Mouse (Mus musculus) c-Kit-positive CD71-positive TER-119-positive erythroid progenitor cells, embryonic 14.5 days (primary cell): Measurements from ENCODE around the gene Lmo3.

Experiments
- DNase-seq: peaks from one replicate; pipeline ENCODE4 v3.0.0-alpha.2; 2013; ENCODE audit warnings: low spot score

Lmo3 gene

DNA sequence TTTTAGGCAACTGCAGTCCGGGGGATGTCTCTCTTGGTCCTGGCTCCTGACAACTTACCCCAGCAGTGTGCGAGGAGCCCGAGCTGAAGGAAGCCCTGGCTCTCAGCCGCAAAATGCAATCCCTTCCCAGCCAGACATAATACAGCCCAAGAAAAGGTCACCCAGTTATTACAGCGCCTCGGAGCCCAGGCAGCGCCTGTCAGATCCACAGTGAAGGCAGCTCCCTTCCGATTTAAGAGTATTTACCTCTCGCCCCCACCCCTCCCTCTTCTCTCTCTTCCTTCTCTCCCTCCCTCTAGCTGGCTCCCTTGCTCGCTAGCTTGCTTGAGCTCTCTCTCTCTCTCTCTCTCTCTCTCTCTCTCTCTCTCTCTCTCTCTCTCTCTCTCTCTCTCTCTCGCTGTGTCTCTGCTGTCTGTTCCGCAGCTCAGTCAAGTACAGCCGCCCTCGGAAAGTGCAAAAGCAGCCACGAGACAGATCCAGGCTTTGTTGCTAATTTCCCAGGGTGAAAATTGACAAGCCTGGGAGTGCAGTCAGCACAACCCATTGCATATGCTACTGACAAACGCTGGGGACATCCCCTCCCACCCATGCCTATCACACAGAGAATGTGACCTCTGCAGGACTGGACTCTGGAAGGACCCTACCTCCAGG, 159.0 kb downstream of the Lmo3 start:
- DNase-seq: no peak

- no peak for DNase-seq
Measured at GRCm38 (mm10) chr6:138421931-138422531, 159.7 kb downstream of the Lmo3 start.

DNA sequence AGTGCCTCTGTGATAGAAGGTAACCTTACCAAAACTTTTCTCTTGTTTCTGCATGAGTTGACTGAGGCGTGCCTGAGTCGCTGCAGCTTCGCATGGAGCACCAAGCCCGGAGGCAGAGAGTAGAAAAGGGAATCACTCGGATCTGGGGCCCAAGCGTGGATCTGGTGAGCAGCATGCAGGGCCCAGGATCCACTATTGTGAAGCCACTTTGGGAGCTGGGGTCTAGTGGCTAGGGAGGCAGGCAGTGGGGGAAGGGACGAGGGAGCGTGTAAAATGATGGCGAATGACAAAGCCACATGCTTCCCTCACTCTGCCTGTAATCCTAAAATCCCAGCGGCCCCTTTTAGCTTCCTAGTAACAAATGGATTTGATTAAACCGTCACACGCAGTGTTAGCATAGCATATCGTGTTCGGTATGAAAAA, 160.6 kb downstream of the Lmo3 start:
- DNase-seq: no peak

DNA sequence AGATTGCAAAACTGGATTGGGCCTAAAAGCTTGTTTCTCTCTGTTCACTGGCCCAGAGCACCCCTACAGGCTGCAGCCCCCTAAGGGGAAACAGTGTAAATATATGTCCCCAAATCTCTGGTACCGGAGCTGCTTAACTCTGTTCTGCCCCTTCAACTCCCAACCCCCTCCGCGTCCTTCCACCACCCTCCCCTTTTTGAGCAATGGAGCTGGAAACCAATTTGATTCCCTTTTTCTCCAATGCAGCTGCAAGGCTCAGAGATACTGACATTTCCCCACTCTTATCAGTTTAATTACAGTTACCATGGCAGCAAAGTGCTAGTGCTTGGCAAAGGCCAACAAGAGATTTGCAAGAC, 161.3 kb downstream of the Lmo3 start:
- DNase-seq: no peak

- DNase-seq: no peak
Measured at GRCm38 (mm10) chr6:138419871-138420535, 161.8 kb downstream of the Lmo3 start.

DNA sequence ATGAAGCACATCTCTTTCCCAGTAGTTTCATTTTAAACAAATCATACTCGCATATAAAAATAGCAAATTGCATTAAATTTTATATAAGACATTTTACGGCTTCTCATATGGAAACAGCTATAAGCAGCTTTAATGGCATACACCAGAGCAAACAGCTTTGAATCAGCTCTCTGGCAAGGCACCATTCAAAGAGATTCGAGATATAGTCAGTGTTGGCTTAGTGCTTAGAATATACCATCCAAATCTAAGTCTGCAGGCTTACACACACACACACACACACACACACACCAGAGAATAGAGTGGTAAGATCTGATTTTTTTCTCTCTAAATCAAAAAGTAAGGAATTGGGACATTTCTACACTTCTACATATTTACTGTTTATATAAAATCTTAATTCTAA, 169.7 kb downstream of the Lmo3 start:
- DNase-seq: no peak

DNA sequence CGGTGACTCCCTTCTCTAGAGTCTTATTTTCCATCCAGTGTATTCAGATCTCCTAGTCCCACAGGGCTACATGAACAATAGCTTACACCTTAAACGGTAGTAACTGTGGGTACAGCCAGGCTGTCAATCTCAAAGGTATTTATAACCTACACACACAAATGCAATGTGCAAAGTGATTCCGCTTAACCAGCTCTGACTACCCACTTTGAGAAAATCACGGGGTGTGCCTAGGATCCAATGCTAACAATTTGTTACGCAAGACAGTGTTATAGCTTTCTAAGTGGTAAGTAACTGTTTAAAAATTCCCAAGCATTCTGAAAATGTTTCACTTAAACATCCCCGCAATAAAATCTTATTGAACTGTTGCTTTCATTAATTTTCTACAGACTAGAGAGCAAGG, 179.7 kb downstream of the Lmo3 start:
- no peak for DNase-seq

DNA sequence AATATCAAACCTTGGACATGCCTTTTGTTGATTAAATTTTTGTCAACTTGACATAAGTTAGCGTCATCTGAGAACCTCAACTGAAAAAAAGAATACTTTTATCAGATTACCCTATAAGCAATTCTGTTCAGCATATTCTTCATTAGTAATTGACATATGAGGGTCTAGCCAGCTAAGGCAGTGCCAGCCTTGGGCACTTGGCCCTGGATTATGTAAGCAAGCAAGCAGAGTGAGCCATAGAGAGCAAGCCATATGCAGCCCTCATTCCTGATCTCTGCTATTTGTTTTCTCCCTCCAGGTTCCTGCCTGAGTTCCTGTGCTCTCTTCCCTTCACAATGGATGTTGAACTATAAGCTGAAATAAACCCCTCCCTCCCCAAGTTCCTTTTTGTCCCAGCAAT, 182.9 kb downstream of the Lmo3 start:
- DNase-seq: no peak

DNA sequence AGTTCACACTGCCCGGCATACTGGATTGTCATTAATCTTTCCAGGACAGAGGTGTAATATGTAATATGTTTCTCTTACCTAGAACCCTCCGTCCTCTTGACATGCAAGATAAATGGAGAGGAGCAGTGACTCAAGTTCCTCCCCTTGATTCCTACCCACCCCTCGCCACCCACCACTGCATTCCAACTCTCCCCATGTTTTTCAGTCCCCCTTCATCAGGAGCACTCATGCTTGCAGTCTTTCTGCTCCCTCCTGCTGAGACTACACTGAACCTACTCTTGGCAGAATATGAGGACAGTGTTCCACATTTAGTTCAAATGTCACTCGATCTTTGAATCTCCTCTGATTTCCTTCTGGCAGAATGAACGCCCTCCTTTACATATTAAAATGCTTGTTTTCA, 190.7 kb downstream of the Lmo3 start:
- no peak for DNase-seq

- DNase-seq: no peak
Measured at GRCm38 (mm10) chr6:138388168-138388936, 193.4 kb downstream of the Lmo3 start.

DNA sequence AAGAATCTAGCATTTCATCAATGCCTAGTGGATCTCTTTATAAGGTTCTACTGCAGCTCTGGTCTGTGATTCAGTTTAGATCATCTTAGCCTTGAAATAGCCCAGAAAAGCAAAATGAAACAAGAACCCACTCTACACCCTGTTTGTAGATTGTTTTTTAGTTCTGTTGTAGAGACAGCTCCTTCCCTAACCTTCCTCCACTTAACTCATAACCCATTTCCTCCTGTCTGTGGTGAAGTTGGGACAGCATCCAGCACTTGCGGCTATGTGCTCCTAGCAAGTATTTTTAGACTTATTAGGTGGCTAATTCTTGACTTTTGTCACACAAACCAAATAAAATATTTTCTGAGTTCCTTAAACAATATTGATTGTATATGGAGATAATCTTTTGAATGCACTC, 198.6 kb downstream of the Lmo3 start:
- DNase-seq: no peak

GRCm38 (mm10) chr6:138371176-138371575, 210.6 kb downstream of the Lmo3 start:
- no peak for DNase-seq

GRCm38 (mm10) chr6:138364111-138364510, 217.7 kb downstream of the Lmo3 start:
- no peak for DNase-seq

DNA sequence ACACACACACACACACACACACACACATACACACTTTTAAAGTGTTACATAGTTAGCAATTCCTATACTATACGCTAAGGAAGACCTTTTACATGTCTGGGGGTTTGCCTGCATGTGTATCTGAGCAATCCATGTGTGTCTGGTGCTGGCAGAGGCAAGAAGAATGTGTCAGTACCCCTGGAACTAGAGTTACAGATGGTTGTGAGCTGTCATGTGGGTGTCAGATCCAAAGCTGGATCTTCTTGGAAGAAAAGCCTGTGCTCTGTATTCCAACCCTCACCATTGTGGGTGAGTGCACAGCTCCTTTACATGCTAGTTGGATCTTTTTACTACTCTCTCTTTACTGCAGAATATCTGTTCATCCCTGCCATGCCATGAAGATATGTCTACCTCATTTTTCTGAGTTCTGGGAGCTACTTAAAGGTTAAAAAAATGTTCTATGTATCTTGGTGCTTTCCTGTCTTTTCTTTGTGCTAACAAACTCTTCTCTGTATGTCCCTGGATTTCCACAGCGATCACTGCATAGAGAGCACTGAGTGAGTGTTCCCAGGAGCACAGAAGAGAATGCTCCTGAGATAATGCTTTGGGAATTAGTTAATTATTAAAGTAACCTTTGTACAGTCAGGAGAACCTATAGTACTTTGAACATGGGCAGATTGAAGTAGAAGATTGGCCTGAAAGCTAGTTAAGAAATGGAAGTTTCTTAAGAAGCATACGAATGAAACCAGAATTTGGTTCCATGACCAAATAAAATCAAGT, 231.0 kb downstream of the Lmo3 start:
- no peak for DNase-seq

DNA sequence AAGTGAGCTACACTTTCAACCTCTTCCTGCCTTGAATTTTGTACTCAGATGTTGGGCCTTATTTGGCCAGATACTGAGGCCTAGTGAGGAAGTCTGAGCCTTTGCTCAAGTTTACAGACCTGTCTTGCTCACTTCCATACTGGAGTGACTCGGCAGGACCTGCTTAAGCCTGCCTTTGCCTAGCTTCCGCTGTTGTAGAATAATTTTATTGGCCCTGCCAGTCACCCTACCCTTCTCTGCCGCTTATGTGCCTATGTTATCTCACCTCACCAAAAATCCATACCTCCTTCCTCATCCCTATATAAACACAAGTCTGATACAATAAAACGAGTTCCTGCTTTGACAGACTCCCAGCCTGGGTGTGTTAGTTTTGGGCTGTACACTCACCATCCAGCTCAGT, 235.2 kb downstream of the Lmo3 start:
- DNase-seq: no peak

GRCm38 (mm10) chr6:138335858-138336257, 245.9 kb downstream of the Lmo3 start:
- DNase-seq: no peak

DNA sequence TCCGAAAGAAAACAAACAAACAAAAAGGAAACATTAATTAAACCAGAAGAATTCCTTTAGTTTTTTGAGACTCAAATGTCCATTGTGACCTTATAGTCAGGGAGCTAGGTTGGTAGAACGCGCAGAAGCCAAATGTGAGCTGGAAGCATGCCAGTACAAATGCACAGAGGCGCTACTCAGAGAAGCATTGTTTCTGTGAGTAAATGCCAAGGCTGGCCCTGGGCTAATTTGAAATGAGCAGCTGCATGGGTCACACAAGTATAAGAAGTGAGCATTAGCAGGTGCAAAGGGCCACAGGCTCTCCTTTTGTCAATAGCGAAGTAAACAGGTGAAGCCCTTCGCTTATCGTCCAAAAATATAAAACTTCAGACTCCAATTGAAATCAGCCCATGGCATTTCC, 247.8 kb downstream of the Lmo3 start:
- no peak for DNase-seq

- DNase-seq: no peak
Measured at GRCm38 (mm10) chr6:138325744-138326400, 255.9 kb downstream of the Lmo3 start.

DNA sequence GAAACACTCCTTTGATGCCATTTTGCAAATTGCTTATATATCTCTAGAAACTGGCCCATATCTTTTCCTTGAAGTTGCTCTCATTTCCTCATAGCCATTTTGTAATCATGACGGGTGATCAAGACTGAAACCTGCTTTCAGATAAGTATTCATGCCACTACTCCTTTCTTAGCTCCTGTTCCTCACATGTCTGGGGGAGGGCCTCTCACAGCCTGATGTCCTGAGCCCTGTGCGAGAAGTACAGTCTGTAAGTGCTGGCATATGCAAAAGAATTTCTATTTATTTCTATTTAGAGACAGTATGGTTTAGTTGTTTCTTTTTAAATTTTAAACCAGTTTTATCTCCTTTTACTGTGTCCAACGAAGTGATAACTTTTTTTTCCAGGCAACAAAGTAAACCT, 256.6 kb downstream of the Lmo3 start:
- DNase-seq: no peak

DNA sequence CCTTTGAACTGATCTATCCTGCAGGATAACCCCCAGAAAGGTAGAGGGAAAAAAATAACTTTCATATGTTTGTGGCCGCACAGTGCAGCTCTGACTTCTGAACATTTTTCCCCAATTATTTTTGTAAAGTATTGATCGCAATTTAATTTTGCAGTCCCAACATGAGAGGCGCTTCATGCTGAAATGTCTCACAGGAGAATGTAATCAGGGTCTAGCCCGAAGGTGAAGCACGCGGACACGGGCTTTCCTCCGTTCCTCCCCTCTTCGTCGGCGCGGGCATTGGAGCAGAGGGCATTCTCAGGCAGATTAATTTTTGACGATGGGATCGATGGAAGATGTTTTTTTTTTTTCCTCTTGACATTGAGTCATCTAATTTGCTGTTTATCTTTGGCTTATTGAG, 258.4 kb downstream of the Lmo3 start:
- no peak for DNase-seq

DNA sequence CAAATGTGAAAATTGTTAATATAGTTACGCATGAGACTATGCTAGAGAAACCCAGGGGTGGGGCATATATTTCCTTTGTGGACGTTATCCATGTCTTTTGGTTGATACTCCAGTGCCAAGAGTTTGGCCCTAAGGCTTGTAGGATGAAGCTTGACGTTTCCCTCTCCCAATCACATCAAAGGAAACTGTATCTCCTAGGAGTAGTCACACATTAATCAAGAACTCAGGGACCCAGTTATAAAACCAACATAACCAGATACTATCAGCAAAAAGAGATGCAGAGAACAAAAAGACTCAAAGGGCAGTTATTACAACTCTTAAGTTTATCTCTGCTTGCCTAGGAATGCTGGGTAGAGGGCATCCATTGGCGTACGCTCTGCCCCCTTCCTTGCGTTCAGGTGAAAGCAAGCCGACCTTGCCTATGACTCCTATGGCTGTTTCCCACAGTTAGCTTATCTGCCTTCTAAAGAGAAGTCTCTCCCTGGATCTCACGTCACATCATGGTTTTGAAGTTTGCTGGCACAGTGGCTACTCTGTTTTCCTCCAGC, 261.5 kb downstream of the Lmo3 start:
- DNase-seq: no peak
